Mouse (Mus musculus) hindbrain, embryonic 14.5 days (tissue): ENCODE measurements around the gene Midn. TPM values are rescaled to one million over a fixed set of nuclear protein-coding genes. Genes with fewer than 3 reads are reported as not detected.

ENCODE experiments used
- ATAC-seq: fragments of 200-750 bp; cut with Nextera tagmentation; 2 replicates; pipeline ENCODE4 v1.8.0; 2017; ENCODE audit warnings: moderate number of reproducible peaks, mild to moderate bottlenecking, moderate TSS enrichment, moderate library complexity; ENCODE audit not compliant: low FRiP score
- DNase-seq: peaks from one replicate; pipeline ENCODE4 v3.0.0-alpha.2; 2015; ENCODE audit warnings: low spot score
- H3K27ac ChIP-seq: fragments of 300-500 bp; sonication (generic); 2 replicates; pipeline ENCODE4 v1.5.1; 2014; ENCODE audit warnings: mild to moderate bottlenecking, moderate library complexity
- H3K27me3 ChIP-seq: fragments of 300-500 bp; sonication (generic); 2 replicates; pipeline ENCODE4 v1.6.1; 2014; ENCODE audit warnings: mild to moderate bottlenecking, low read length, mixed read lengths; ENCODE audit not compliant: control insufficient read depth, insufficient read depth
- H3K36me3 ChIP-seq: fragments of 300-500 bp; sonication (generic); replicated peaks from 2 replicates; pipeline ENCODE4 v1.6.1; 2014; ENCODE audit not compliant: control insufficient read depth, insufficient read depth
- H3K4me1 ChIP-seq: fragments of 300-500 bp; sonication (generic); replicated peaks from 2 replicates; pipeline ENCODE4 v1.6.1; 2014; ENCODE audit warnings: antibody characterized with exemption, low read length, mixed read lengths; ENCODE audit not compliant: control insufficient read depth, insufficient read depth
- H3K4me2 ChIP-seq: fragments of 300-500 bp; sonication (generic); replicated peaks from 2 replicates; pipeline ENCODE4 v1.6.1; 2014; ENCODE audit warnings: mild to moderate bottlenecking, moderate library complexity
- H3K4me3 ChIP-seq: fragments of 300-500 bp; sonication (generic); replicated peaks from 2 replicates; pipeline ENCODE4 v1.5.1; 2014; ENCODE audit warnings: mild to moderate bottlenecking, low read length
- H3K9ac ChIP-seq: fragments of 300-500 bp; sonication (generic); 2 replicates; pipeline ENCODE4 v1.6.1; 2014
- H3K9me3 ChIP-seq: fragments of 300-500 bp; sonication (generic); 2 replicates; pipeline ENCODE4 v1.6.1; 2016; ENCODE audit warnings: low read length; ENCODE audit not compliant: control insufficient read depth
- WGBS: fragments of 180-500 bp; shearing (Covaris S2); extraction: QIAGEN DNeasy Blood & Tissue Kit; methylation state at CpG from one replicate; pipeline ENCODE4 v1.1.7; 2014; 5-methylcytosine and 5-hydroxymethylcytosine counted together
- polyA plus RNA-seq: library from polyadenylated mRNA; unstranded; fragments of >200 nt; fragmentation: Nextera tagmentation; extraction: Ambion mirVana; gene quantifications from 2 replicates; pipeline ENCODE4 v1.2.1, GENCODE M21; 2014

Gene Midn
- polyA plus RNA-seq, 1 experiment from 2014 or later, result 44.1 TPM

DNA sequence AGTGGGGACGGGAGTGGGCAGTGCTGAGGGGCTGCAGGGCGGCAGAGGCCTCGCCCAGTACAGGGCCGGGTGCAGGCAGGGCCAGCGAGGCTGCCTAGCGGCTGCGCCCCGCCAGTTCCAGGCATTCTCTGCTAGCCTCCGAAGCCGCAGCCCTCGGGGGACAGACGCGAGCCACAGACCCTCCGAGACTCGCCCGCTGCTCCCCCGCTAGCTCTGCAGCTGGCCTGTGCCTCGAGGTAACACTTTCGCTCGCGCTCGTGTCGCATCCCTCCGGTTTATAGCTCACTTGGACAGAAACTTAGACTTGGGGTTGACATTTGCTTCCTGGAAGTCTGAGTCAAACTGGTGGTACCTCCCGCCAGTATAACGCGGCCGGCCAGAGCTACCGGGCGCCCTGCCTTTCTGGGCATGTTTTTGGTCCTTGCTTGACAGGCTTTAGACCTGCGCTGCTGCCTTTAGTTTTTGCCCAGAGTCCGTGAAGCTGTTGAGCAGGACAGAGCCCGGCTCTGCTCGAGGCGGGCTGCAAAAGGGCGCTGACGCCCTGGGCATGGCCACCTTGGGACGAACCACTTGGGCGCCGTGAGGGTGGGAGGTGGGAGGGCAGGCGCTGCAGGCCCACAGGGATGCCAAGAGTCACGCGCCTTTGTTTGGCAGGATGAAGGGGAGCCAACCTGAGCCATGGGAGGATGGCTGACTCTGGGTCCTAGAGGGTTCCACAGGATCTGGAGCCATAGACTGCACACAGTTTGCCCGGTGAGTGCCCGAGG lies 23.9 kb downstream of the Midn start:
- H3K4me1 ChIP-seq, result peaks cover 30% of the 10 kb centered on the region
- 80% methylated on average over 45 of the region's 45 CpGs for WGBS

DNA sequence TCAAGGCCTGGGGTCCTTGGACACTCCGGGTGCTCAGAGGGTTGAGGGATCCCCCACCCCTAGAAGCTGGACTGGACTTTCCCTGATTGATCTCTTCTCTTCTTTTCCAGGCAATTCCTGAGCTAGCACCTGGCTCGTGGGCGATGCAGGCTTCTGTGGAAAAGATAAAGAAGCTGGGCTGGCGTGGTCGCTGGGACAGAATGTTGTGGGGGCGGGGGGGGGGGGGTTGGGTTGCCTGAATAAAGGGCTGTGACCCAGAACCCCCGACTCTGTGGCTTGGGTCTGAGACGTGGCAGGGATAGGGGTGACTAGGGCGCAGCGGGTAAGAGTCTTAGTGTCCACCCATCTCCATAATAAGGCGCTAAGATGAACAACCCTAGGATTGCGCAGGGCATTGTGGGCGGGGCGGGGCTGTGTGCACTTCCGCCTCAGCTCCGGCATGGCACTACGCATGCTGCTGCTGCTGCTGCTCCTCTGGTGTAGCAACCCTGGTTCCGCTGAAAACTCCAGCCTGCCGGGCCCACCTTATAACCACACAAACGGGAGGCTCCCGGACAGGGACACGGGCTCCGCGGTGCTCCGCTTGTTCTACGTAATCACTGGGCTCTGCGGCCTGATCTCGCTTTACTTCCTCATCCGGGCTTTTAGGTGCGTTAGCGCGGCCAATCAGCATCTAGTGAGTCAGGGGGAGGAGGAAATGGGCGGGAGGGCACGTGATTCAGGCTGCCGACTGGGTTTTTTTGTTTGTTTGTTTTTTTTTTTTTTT lies 24.6 kb downstream of the Midn start, which contains the start of gene 1600002K03Rik:
TSS of gene 1600002K03Rik (plus strand) at position 418 of the 766 bp plus-strand sequence.
- Histone ChIP-seq H3K27ac (peak within 1 kb of the TSS; percentile 87), H3K9me3 (no peaks in the 10 kb centered on the region), H3K4me2 (peak within 1 kb of the TSS; percentile 55), H3K36me3 (peaks cover 30% of the 10 kb centered on the region), H3K27me3 (no peaks in the 10 kb centered on the region), H3K4me1 (peaks cover 29% of the 10 kb centered on the region), H3K9ac (peak within 1 kb of the TSS; percentile 54), H3K4me3 (peak within 1 kb of the TSS; percentile 46)
- peak; percentile 79 for ATAC-seq
- WGBS, result 5% methylated on average over 34 of the region's 35 CpGs
- DNase-seq, result peak; percentile 90

More for the DNA sequence above, 23.9 kb downstream of the Midn start:
- no peaks in the 10 kb centered on the region for H3K27me3 ChIP-seq
- peak overlapping the region; percentile 46 for H3K4me3 ChIP-seq
- DNase-seq (no peak), ATAC-seq (no peak)
- H3K9me3 ChIP-seq, result no peaks in the 10 kb centered on the region
- peak overlapping the region; percentile 87 for H3K27ac ChIP-seq
- peaks cover 30% of the 10 kb centered on the region for H3K36me3 ChIP-seq
- H3K4me2 ChIP-seq, result peak overlapping the region; percentile 55
- peak overlapping the region; percentile 54 for H3K9ac ChIP-seq

GRCm38 (mm10) chr10:80173358-80173757 lies 25.3 kb downstream of the Midn start:
- peak overlapping the region; percentile 55 for H3K4me2 ChIP-seq
- no peaks in the 10 kb centered on the region for H3K9me3 ChIP-seq
- no peaks in the 10 kb centered on the region for H3K27me3 ChIP-seq
- 15% methylated on average over 11 of the region's 11 CpGs for WGBS
- H3K27ac ChIP-seq, result peak overlapping the region; percentile 87
- H3K4me1 ChIP-seq, result peaks cover 29% of the 10 kb centered on the region
- H3K9ac ChIP-seq, result peak overlapping the region; percentile 54
- DNase-seq (no peak), ATAC-seq (no peak)
- H3K4me3 ChIP-seq, result peak overlapping the region; percentile 46
- peaks cover 30% of the 10 kb centered on the region for H3K36me3 ChIP-seq

- Histone ChIP-seq H3K4me1 (peaks cover 21% of the 10 kb centered on the region), H3K4me3 (no peak overlapping the region), H3K36me3 (peaks cover 30% of the 10 kb centered on the region), H3K9ac (0 out of 2 replicates have a peak overlapping the region, but pooled peaks have one; percentile 54), H3K4me2 (no peak overlapping the region), H3K27ac (0 out of 2 replicates have a peak overlapping the region, but pooled peaks have one; percentile 16), H3K27me3 (no peaks in the 10 kb centered on the region), H3K9me3 (no peaks in the 10 kb centered on the region)
- DNase-seq (no peak), ATAC-seq (no peak)
- WGBS, result 88% methylated on average over 10 of the region's 10 CpGs
These were observed 26.0 kb downstream of the Midn start for GRCm38 (mm10) chr10:80173955-80174640.

GRCm38 (mm10) chr10:80174705-80175104 lies 26.6 kb downstream of the Midn start:
- no peak overlapping the region for H3K4me3 ChIP-seq
- no peak overlapping the region for H3K27ac ChIP-seq
- H3K4me1 ChIP-seq, result peaks cover 15% of the 10 kb centered on the region
- no peak for DNase-seq
- H3K36me3 ChIP-seq, result peaks cover 27% of the 10 kb centered on the region
- H3K9me3 ChIP-seq, result no peaks in the 10 kb centered on the region
- no peak overlapping the region for H3K9ac ChIP-seq
- no peak for ATAC-seq
- H3K27me3 ChIP-seq, result no peaks in the 10 kb centered on the region
- H3K4me2 ChIP-seq, result no peak overlapping the region
- WGBS, result 47% methylated on average over 2 of the region's 2 CpGs

GRCm38 (mm10) chr10:80175536-80176269 lies 27.6 kb downstream of the Midn start:
- Histone ChIP-seq H3K27ac (no peak overlapping the region), H3K4me2 (0 out of 2 replicates have a peak overlapping the region, but pooled peaks have one; percentile 5), H3K9ac (0 out of 2 replicates have a peak overlapping the region, but pooled peaks have one; percentile 20), H3K9me3 (no peaks in the 10 kb centered on the region), H3K27me3 (no peaks in the 10 kb centered on the region), H3K4me3 (no peak overlapping the region), H3K4me1 (peaks cover 21% of the 10 kb centered on the region), H3K36me3 (peaks cover 17% of the 10 kb centered on the region)
- 0 out of 2 replicates have a peak, but pooled peaks have one; percentile 15 for ATAC-seq
- peak; percentile 68 for DNase-seq
- WGBS, result 20% methylated on average over 4 of the region's 4 CpGs

DNA sequence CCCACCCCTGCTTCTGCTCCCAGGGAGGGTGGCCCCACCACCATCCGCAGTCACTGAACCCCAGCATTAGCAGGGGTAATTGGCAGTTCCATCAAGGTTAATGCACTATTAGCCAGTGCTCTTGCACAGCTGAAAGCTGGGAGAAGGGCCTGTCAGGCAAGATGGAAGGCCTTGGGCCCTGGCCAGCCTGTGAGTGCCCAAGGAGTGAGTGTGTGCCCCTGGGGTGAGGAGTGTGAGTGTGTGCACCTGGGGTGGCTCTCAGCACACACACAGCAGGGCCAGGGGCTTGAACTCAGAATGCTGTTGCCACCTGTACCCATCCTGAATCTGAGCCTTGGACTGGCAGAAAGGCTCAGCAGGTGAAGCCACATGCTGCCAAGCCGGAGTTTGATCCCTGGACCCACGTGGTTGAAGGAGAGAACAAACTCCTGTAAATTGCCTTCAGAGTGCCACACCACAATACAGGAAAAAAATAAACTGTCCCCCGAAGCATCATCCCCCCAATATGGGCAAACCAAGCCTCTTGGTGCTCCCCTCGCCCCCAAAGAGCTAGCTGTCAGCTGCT lies 28.3 kb downstream of the Midn start:
- Histone ChIP-seq H3K27me3 (no peaks in the 10 kb centered on the region), H3K9ac (0 out of 2 replicates have a peak overlapping the region, but pooled peaks have one; percentile 20), H3K27ac (0 out of 2 replicates have a peak overlapping the region, but pooled peaks have one; percentile 32), H3K4me1 (peaks cover 27% of the 10 kb centered on the region), H3K36me3 (peaks cover 11% of the 10 kb centered on the region), H3K4me3 (no peak overlapping the region), H3K9me3 (no peaks in the 10 kb centered on the region), H3K4me2 (no peak overlapping the region)
- no peak for DNase-seq
- ATAC-seq, result no peak
- WGBS, result 73% methylated on average over 5 of the region's 5 CpGs
